Mouse (Mus musculus) layer of hippocampus, adult 8-10 months (tissue): ENCODE results near the gene Thra. TPM values are rescaled to one million over a fixed set of nuclear protein-coding genes. Genes with fewer than 3 reads are reported as not detected.

Experiments used
- DNase-seq, 2 experiments: peaks; one replicate each; pipeline ENCODE4 v3.0.0; 2022; ENCODE audit warnings: low spot score in 2 of 2
- total RNA-seq, 4 experiments: library from RNA; stranded (reverse); gene quantifications; 2 replicates each; pipeline ENCODE4 v1.2.4; 2022

Thra gene
- total RNA-seq, 4 experiments from 2014 or later, result 919 to 985 (median 938) TPM

GRCm38 (mm10) chr11:98776843-98777590 is 36.6 kb downstream of the Thra start:
- no peak for DNase-seq

- no peak for DNase-seq
Measured at GRCm38 (mm10) chr11:98777888-98778287, 37.5 kb downstream of the Thra start.

- peak; percentile 73 to 84 for DNase-seq
Measured at GRCm38 (mm10) chr11:98781851-98782512, 41.5 kb downstream of the Thra start.

GRCm38 (mm10) chr11:98782651-98783235 is 42.3 kb downstream of the Thra start:
- DNase-seq, result no peak

GRCm38 (mm10) chr11:98783236-98783696 is 42.8 kb downstream of the Thra start:
- peak; percentile 97 to 98 for DNase-seq

- no peak for DNase-seq
Measured at GRCm38 (mm10) chr11:98784139-98784538, 43.7 kb downstream of the Thra start.

GRCm38 (mm10) chr11:98785214-98785613 is 44.8 kb downstream of the Thra start:
- DNase-seq, result no peak

- peak; percentile 84 to 85 for DNase-seq
Measured at GRCm38 (mm10) chr11:98785772-98786281, 45.4 kb downstream of the Thra start.

GRCm38 (mm10) chr11:98786359-98787214 is 46.1 kb downstream of the Thra start:
- DNase-seq, result peak; percentile 95 to 97

GRCm38 (mm10) chr11:98787229-98787628 is 46.8 kb downstream of the Thra start:
- DNase-seq, result no peak

GRCm38 (mm10) chr11:98787691-98788090 is 47.3 kb downstream of the Thra start:
- no peak for DNase-seq

GRCm38 (mm10) chr11:98788139-98788538 is 47.7 kb downstream of the Thra start:
- no peak for DNase-seq

- peak; percentile 82 to 88 for DNase-seq
Measured at GRCm38 (mm10) chr11:98788550-98789218, 48.2 kb downstream of the Thra start.

- DNase-seq, result no peak
Measured at GRCm38 (mm10) chr11:98789219-98789807, 48.9 kb downstream of the Thra start.

- no peak for DNase-seq
Measured at GRCm38 (mm10) chr11:98789824-98790223, 49.4 kb downstream of the Thra start.

GRCm38 (mm10) chr11:98790631-98791205 is 50.3 kb downstream of the Thra start:
- no peak for DNase-seq

- no peak for DNase-seq
Measured at GRCm38 (mm10) chr11:98791448-98791847, 51.0 kb downstream of the Thra start.

- no peak for DNase-seq
Measured at GRCm38 (mm10) chr11:98792081-98792480, 51.6 kb downstream of the Thra start.

- peak; percentile 72 to 73 for DNase-seq
Measured at GRCm38 (mm10) chr11:98794469-98795014, 54.1 kb downstream of the Thra start.
